Mouse (Mus musculus) heart, postnatal 0 days (tissue): Measurements from ENCODE around the gene Cntf.

ENCODE experiments used
- CTCF ChIP-seq: IDR thresholded peaks from 2 replicates; pipeline ENCODE4 v1.5.1; 2016; ENCODE audit warnings: antibody characterized with exemption, control low read depth, low read depth
- EP300 ChIP-seq: IDR thresholded peaks from 2 replicates; pipeline ENCODE4 v1.6.1; 2016; ENCODE audit warnings: antibody characterized with exemption, low read depth

DNA sequence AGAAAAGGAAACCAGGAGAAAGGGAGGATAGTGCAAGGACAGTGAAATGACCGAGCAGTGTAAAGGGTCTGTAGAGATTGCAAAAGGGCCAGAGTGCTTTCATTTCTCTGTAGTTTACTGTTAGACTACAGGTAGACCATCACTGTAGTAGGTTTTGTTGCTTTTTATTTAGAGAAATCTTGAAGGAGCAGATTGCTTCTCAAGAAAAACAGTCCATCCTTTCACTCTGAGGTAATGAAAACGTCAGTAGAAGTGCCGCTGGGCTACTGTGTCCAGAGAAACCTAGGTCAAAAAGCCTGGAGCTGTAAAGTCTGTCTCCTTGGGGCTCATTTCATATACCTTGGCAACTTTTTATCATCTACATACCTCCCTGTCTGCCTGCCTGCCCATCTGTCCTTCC is 33.6 kb upstream of the Cntf start:
- TF ChIP-seq CTCF (no peak), EP300 (no peak)
